Mouse (Mus musculus): ENCODE measurements at regions not wholly inside any gene's neighbourhood (a gene's known extent, or its start where the extent isn't known, plus 50 kb on each side); places are given as distances from the start of the nearest gene placed in this dataset.

DNA sequence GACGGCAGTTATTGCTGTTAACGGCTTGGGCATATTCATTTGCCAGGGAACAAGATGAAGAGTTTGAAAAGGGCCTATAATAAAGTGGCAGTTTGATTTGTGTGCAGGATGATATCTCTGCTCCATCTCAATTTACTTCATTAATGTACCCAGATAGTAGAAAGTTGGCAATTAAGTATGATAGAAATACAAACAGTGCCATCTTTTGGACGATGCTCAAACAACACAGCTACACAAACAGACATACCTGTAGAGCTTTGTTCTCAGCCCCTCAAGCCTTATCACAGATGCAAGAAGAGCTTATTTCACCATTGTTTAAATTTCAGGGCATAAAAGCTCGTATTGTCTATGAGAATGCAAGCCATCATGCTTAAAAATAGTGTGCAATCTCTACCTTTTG is 82.2 kb downstream of the Tnfsf11 start:
- ATAC-seq, result no peak
- peak; percentile 58 for TF ChIP-seq CTCF (IDR thresholded peaks at IDR 0.05; ENCODE audit: low read depth)
- H3K4me3 ChIP-seq (ENCODE audit: low read length), result no peak overlapping the region
- H3K27me3 ChIP-seq (ENCODE audit: insufficient read depth, low read length), result no peaks in the 10 kb centered on the region
- no peaks in the 10 kb centered on the region for H3K9me3 ChIP-seq (ENCODE audit: low read length)
- H3K36me3 ChIP-seq (ENCODE audit: insufficient read depth, low read length), result no peaks in the 10 kb centered on the region
- no peak overlapping the region for H3K4me2 ChIP-seq (ENCODE audit: low read depth, low read length)
- no peak overlapping the region for H3K27ac ChIP-seq
- no peaks in the 10 kb centered on the region for H3K4me1 ChIP-seq (ENCODE audit: insufficient read depth, low read length)
- H3K9ac ChIP-seq (replicated peaks; ENCODE audit: low read length), result no peak overlapping the region
- peak; percentile 77 for DNase-seq (ENCODE audit: low spot score)
- 62% methylated on average over 4 of the region's 4 CpGs for whole genome bisulfite sequencing

DNA sequence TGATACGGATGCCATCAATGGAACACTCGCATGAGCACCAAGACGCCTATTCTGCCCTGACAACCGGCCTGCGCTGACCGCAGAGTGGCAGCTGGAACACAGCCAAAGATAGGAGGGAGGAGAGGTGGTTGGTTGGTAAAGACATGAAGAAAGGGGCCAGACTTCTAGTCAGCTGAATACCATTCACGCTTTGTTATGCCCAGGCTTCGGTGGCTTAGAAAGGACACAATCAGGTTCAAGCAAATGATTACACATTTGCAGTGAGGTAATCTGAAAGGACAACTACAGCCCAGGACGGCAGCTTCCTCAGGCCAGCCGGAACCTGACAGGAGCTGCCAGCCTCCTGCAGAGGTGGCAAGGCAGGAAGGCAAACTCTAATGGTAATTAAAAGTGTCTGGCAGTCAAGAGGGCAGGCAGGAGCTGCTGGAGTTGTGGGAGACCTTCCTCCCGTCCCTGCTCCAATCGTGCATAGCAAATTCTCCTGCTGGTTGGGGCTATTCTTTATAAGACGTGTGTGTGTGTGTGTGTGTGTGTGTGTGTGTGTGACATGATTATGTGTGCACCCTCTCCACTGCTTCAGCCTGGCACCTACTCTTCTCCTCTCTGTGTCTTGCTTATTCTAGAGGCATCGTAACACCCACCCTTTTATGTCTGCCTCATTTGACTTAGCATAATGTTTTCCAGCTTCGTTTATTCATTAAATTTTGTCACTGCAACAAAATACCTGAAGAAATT is 91.4 kb downstream of the Tnfsf11 start:
- WGBS, result 16% methylated on average over 15 of the region's 15 CpGs
- no peaks in the 10 kb centered on the region for H3K9me3 ChIP-seq (ENCODE audit: low read length)
- peaks cover 3% of the 10 kb centered on the region; the same call in 1 of the 2 replicates for H3K4me1 ChIP-seq (ENCODE audit: insufficient read depth, low read length)
- H3K4me3 ChIP-seq (ENCODE audit: low read length), result no peak overlapping the region
- DNase-seq (ENCODE audit: low spot score), result peak; percentile 71
- no peaks in the 10 kb centered on the region for H3K27me3 ChIP-seq (ENCODE audit: insufficient read depth, low read length)
- peak overlapping the region; percentile 21 for H3K4me2 ChIP-seq (ENCODE audit: low read depth, low read length)
- TF ChIP-seq CTCF (IDR thresholded peaks at IDR 0.05; ENCODE audit: low read depth), result no peak
- no peak overlapping the region for H3K9ac ChIP-seq (replicated peaks; ENCODE audit: low read length)
- no peaks in the 10 kb centered on the region for H3K36me3 ChIP-seq (ENCODE audit: insufficient read depth, low read length)
- H3K27ac ChIP-seq, result peak overlapping the region; percentile 52
- peak; percentile 78 for ATAC-seq

DNA sequence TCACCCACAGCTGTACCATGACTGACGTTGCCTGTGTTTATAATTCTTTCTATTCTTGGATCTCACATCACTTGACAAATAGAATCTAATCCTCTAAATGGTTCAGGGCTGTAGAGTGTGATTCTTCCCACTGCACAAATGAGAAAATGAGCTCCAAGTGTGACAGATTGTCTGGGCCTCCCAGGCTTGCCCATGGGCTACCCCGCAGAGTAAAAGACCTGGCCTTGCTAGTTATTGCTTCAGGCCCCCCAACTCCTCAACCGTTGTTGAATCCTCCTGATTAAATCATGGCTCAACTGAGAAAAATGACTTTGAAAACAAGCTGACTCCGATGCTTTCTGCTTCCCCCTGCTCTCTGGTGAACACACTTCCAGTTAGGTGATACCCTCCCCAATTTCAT is 92.4 kb downstream of the Tnfsf11 start:
- H3K36me3 ChIP-seq (ENCODE audit: insufficient read depth, low read length), result no peaks in the 10 kb centered on the region
- no peak overlapping the region for H3K4me3 ChIP-seq (ENCODE audit: low read length)
- peaks cover 3% of the 10 kb centered on the region; the same call in 1 of the 2 replicates for H3K4me1 ChIP-seq (ENCODE audit: insufficient read depth, low read length)
- H3K27me3 ChIP-seq (ENCODE audit: insufficient read depth, low read length), result no peaks in the 10 kb centered on the region
- TF ChIP-seq CTCF (IDR thresholded peaks at IDR 0.05; ENCODE audit: low read depth), result no peak
- DNase-seq (ENCODE audit: low spot score) (peak; percentile 16), ATAC-seq (no peak)
- no peak overlapping the region for H3K4me2 ChIP-seq (ENCODE audit: low read depth, low read length)
- H3K27ac ChIP-seq, result peak overlapping the region; percentile 52; the same call in 1 of the 2 replicates
- H3K9ac ChIP-seq (replicated peaks; ENCODE audit: low read length), result no peak overlapping the region
- H3K9me3 ChIP-seq (ENCODE audit: low read length), result no peaks in the 10 kb centered on the region
- 50% methylated on average over 4 of the region's 4 CpGs for WGBS

GRCm38 (mm10) chr14:78204566-78204863 is 103.3 kb downstream of the Tnfsf11 start:
- TF ChIP-seq CTCF (IDR thresholded peaks at IDR 0.05; ENCODE audit: low read depth), result no peak
- no peaks in the 10 kb centered on the region for H3K27me3 ChIP-seq (ENCODE audit: insufficient read depth, low read length)
- H3K4me3 ChIP-seq (ENCODE audit: low read length), result no peak overlapping the region
- H3K4me2 ChIP-seq (ENCODE audit: low read depth, low read length), result no peak overlapping the region
- 81% methylated on average over 4 of the region's 4 CpGs for WGBS
- H3K4me1 ChIP-seq (ENCODE audit: insufficient read depth, low read length), result no peaks in the 10 kb centered on the region
- ATAC-seq, result 0 out of 2 replicates have a peak, but pooled peaks have one; percentile 10
- no peaks in the 10 kb centered on the region for H3K36me3 ChIP-seq (ENCODE audit: insufficient read depth, low read length)
- H3K9me3 ChIP-seq (ENCODE audit: low read length), result no peaks in the 10 kb centered on the region
- peak overlapping the region; percentile 61 for H3K27ac ChIP-seq
- no peak overlapping the region for H3K9ac ChIP-seq (replicated peaks; ENCODE audit: low read length)
- no peak for DNase-seq (ENCODE audit: low spot score)

DNA sequence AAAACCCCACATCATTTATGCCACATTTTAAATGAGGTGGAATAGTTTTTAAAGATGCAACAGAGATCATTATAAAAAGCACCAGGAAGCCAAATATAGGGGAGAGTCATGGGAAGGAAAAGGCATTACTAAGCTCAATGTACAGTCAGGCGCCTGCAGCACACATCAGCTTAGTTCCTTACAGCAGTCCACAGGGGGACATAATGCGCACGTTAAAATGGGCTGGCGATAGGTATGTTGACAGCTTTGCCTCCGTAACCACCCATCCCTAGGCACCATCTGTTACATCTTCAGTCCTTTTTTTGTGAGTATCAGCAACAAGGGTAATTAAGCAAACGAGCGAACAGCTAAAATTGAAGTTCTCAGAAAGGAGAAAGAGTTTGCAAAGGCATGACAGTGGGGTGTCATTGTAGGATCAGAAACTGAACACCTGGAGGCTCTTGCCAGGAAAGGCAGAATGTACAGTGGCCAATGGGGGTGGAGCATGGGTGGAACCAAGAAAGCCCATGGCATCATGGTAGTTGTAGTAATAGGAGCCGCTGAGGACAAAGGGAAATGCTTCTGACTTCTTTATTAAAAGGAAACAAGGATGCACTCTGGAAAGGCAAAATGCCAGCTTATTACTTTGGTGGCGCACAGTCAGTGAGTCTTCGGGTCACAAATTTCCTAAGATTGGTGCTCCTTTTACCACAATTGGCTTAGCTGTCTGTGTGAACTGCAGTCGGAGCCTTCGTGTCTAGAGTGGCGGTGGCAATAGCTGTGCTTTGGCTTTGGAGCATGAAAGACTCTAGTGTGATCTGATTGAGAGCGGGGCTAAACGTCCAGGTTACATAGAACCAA is 103.9 kb downstream of the Tnfsf11 start:
- no peaks in the 10 kb centered on the region for H3K27me3 ChIP-seq (ENCODE audit: insufficient read depth, low read length)
- H3K4me1 ChIP-seq (ENCODE audit: insufficient read depth, low read length), result no peaks in the 10 kb centered on the region
- ATAC-seq (peak; percentile 93), DNase-seq (ENCODE audit: low spot score) (peak; percentile 81)
- 64% methylated on average over 15 of the region's 15 CpGs for WGBS
- peak; percentile 30 for TF ChIP-seq CTCF (IDR thresholded peaks at IDR 0.05; ENCODE audit: low read depth)
- no peak overlapping the region for H3K9ac ChIP-seq (replicated peaks; ENCODE audit: low read length)
- H3K4me2 ChIP-seq (ENCODE audit: low read depth, low read length), result peak overlapping the region; percentile 38
- H3K4me3 ChIP-seq (ENCODE audit: low read length), result no peak overlapping the region
- no peaks in the 10 kb centered on the region for H3K36me3 ChIP-seq (ENCODE audit: insufficient read depth, low read length)
- no peaks in the 10 kb centered on the region for H3K9me3 ChIP-seq (ENCODE audit: low read length)
- H3K27ac ChIP-seq, result peak overlapping the region; percentile 61

GRCm38 (mm10) chr14:78202781-78203180 is 105.1 kb downstream of the Tnfsf11 start:
- ATAC-seq (no peak), DNase-seq (ENCODE audit: low spot score) (peak; percentile 19)
- Histone ChIP-seq H3K4me3 (ENCODE audit: low read length) (no peak overlapping the region), H3K27ac (no peak overlapping the region), H3K27me3 (ENCODE audit: insufficient read depth, low read length) (no peaks in the 10 kb centered on the region), H3K9ac (replicated peaks; ENCODE audit: low read length) (no peak overlapping the region), H3K4me2 (ENCODE audit: low read depth, low read length) (no peak overlapping the region), H3K36me3 (ENCODE audit: insufficient read depth, low read length) (no peaks in the 10 kb centered on the region), H3K9me3 (ENCODE audit: low read length) (no peaks in the 10 kb centered on the region), H3K4me1 (ENCODE audit: insufficient read depth, low read length) (no peaks in the 10 kb centered on the region)
- WGBS, result 96% methylated on average over 1 of the region's 1 CpGs
- peak; percentile 58 for TF ChIP-seq CTCF (IDR thresholded peaks at IDR 0.05; ENCODE audit: low read depth)

Data from hindbrain, postnatal 0 days (tissue).